ENCODE assay signal across 11 mouse cellular contexts in the genomic region with DNA sequence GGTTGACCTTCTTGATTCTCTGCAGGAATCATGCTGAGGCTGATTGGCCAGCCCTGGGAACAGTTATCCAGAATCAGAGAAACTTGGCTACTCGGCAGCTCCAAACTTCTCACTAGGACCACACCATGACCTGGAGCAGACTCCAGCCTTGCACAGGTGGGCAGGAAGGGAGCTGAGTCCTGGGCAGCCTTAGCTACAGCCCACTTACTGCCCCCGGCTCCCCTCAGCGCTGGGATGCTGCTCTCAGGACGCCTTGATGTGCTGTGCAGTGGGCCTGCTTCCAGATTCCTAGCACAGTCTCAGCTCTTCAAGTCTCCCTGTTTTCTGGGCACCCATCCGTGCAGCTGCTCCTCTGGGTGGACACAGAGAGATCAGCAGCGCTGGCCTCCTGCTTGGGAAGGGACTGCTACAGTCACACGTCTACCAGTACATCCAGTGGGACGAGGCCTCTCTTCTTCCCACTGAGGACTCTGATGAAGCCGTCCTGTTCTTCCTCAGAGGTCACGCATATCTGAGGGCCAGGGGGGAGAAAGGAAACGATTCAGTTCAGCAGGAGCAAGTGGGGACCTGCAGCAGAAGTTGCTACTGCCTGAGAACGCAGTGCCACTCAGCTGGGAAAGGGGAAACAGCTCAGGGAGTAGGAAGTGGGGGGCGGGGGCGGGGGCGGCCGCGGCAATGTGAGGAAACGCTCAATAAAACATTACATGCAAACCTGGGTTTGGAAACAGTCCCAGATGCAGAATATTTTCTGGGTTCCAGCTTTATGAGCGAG.
DNase-seq lines count a peak whose midpoint lies in the region; ATAC-seq and TF ChIP-seq lines count a peak whose summit lies in the region.
"Had no signal": no experiment of that assay in that cellular context is flagged by ENCODE, and none has a peak within 500 bp of the region (broad histone marks: within the 10 kb centered on the region; RNA-seq: fewer than 3 reads in every experiment).

No protein-coding gene starts in this region.

- H3K4me3 ChIP-seq in lung, embryonic 15.5 days: no peak overlapping the region
- H3K4me3 ChIP-seq in neural tube, embryonic 15.5 days (replicated peaks): no peak overlapping the region
- no peak overlapping the region for H3K4me3 ChIP-seq in hindbrain, embryonic 16.5 days (ENCODE audit: low read length)
- H3K4me3 ChIP-seq in layer of hippocampus, adult 2 months: no peak overlapping the region
- H3K4me3 ChIP-seq: forebrain, embryonic 12.5 days; hindbrain, embryonic 15.5 days had no signal

- DNase-seq in gastrocnemius, postnatal 10 days: peak; percentile 27
- no peak for DNase-seq in gastrocnemius, adult 8-10 months (ENCODE audit: low spot score in 2 of 2)
- no peak for DNase-seq in lung, postnatal 25 days (ENCODE audit: low spot score)
- peak; percentile 30 for DNase-seq in liver
- DNase-seq in layer of hippocampus, adult 2 months (ENCODE audit: low spot score in 2 of 2): no peak
- DNase-seq: cerebellum, adult 18-20 months had no signal

- H3K4me1 ChIP-seq in lung, embryonic 15.5 days: 0 out of 2 replicates have a peak, but pooled peaks cover 6% of the 10 kb centered on the region
- peaks cover 11% of the 10 kb centered on the region; the same call in 1 of the 2 replicates for H3K4me1 ChIP-seq in neural tube, embryonic 15.5 days
- H3K4me1 ChIP-seq in hindbrain, embryonic 16.5 days (ENCODE audit: control insufficient read depth, insufficient read depth, low read depth, low read length): peaks cover 3% of the 10 kb centered on the region; the same call in 1 of the 2 replicates
- H3K4me1 ChIP-seq: forebrain, embryonic 12.5 days; hindbrain, embryonic 15.5 days had no signal

- 42% methylated on average over 19 of the region's 19 CpGs for WGBS in lung, embryonic 15.5 days
- 52% methylated on average over 19 of the region's 19 CpGs for WGBS in neural tube, embryonic 15.5 days
- WGBS in hindbrain, embryonic 16.5 days: 61% methylated on average over 19 of the region's 19 CpGs

- H3K9ac ChIP-seq in lung, embryonic 15.5 days: no peak overlapping the region
- no peak overlapping the region for H3K9ac ChIP-seq in neural tube, embryonic 15.5 days (replicated peaks)
- no peak overlapping the region for H3K9ac ChIP-seq in hindbrain, embryonic 16.5 days (ENCODE audit: low read depth, low read length)
- H3K9ac ChIP-seq: forebrain, embryonic 12.5 days; hindbrain, embryonic 15.5 days had no signal

- H3K27me3 ChIP-seq in lung, embryonic 15.5 days: no peaks in the 10 kb centered on the region
- no peaks in the 10 kb centered on the region for H3K27me3 ChIP-seq in neural tube, embryonic 15.5 days (replicated peaks)
- H3K27me3 ChIP-seq in hindbrain, embryonic 16.5 days (replicated peaks; ENCODE audit: control insufficient read depth, insufficient read depth, low read length): no peaks in the 10 kb centered on the region
- H3K27me3 ChIP-seq: forebrain, embryonic 12.5 days; hindbrain, embryonic 15.5 days had no signal

- peak; percentile 62; the same call in 1 of the 2 replicates for ATAC-seq in lung, embryonic 15.5 days (ENCODE audit: borderline replicate concordance, extremely low read depth, low FRiP score, low TSS enrichment)
- no peak for ATAC-seq in neural tube, embryonic 15.5 days (ENCODE audit: low FRiP score)
- no peak for ATAC-seq in hindbrain, embryonic 16.5 days

- no peak for TF ChIP-seq CTCF in layer of hippocampus, adult 2 months (conservative IDR thresholded peaks at IDR 0.05)

- no peaks in the 10 kb centered on the region for H3K9me3 ChIP-seq in lung, embryonic 15.5 days
- H3K9me3 ChIP-seq in neural tube, embryonic 15.5 days (replicated peaks): no peaks in the 10 kb centered on the region
- H3K9me3 ChIP-seq in hindbrain, embryonic 16.5 days (ENCODE audit: control insufficient read depth, low read length): no peaks in the 10 kb centered on the region
- H3K9me3 ChIP-seq: forebrain, embryonic 12.5 days; hindbrain, embryonic 15.5 days had no signal

- H3K4me2 ChIP-seq in lung, embryonic 15.5 days: peak overlapping the region; percentile 17
- H3K4me2 ChIP-seq in neural tube, embryonic 15.5 days: 0 out of 2 replicates have a peak overlapping the region, but pooled peaks have one; percentile 3
- no peak overlapping the region for H3K4me2 ChIP-seq in hindbrain, embryonic 16.5 days (ENCODE audit: low read length)
- H3K4me2 ChIP-seq: forebrain, embryonic 12.5 days; hindbrain, embryonic 15.5 days had no signal

- no peaks in the 10 kb centered on the region for H3K36me3 ChIP-seq in lung, embryonic 15.5 days
- H3K36me3 ChIP-seq in neural tube, embryonic 15.5 days: no peaks in the 10 kb centered on the region
- H3K36me3 ChIP-seq in hindbrain, embryonic 16.5 days (ENCODE audit: control insufficient read depth, insufficient read depth, low read length): no peaks in the 10 kb centered on the region
- H3K36me3 ChIP-seq: forebrain, embryonic 12.5 days; hindbrain, embryonic 15.5 days had no signal

- H3K27ac ChIP-seq in lung, embryonic 15.5 days: 0 out of 2 replicates have a peak overlapping the region, but pooled peaks have one; percentile 4
- H3K27ac ChIP-seq in neural tube, embryonic 15.5 days (replicated peaks): 0 out of 2 replicates have a peak overlapping the region, but pooled peaks have one; percentile 41
- H3K27ac ChIP-seq in hindbrain, embryonic 16.5 days (ENCODE audit: low read depth, low read length): no peak overlapping the region
- H3K27ac ChIP-seq in layer of hippocampus, adult 2 months: no peak overlapping the region
- H3K27ac ChIP-seq: forebrain, embryonic 12.5 days; hindbrain, embryonic 15.5 days had no signal

Comparison
In these comparisons a context has a peak if more than half of its experiments do, and no peak if none do; other contexts are left out.
1. DNase-seq: peak in gastrocnemius, postnatal 10 days (single experiment) and liver (single experiment); none in gastrocnemius, adult 8-10 months (0 of 2), lung, postnatal 25 days (single experiment) and layer of hippocampus, adult 2 months (0 of 2).
2. H3K27ac ChIP-seq: peak in lung, embryonic 15.5 days (single experiment) and neural tube, embryonic 15.5 days (single experiment); none in hindbrain, embryonic 16.5 days (single experiment) and layer of hippocampus, adult 2 months (single experiment).